Mouse (Mus musculus): ENCODE data around the gene Med13l. TPM values are rescaled to one million over a fixed set of nuclear protein-coding genes. Genes with fewer than 3 reads are reported as not detected.
A peak's percentile ranks its signal among the peaks of the same experiment; 100 is the strongest.

Gene Med13l
- total RNA-seq, 2 experiments from 2014 or later = 136 to 166 TPM

- ATAC-seq (replicated peaks; ENCODE audit: low FRiP score, poor library complexity, severe bottlenecking) = no peak
Observed at GRCm38 (mm10) chr5:118716295-118717271, 156.1 kb downstream of the Med13l start.

DNA sequence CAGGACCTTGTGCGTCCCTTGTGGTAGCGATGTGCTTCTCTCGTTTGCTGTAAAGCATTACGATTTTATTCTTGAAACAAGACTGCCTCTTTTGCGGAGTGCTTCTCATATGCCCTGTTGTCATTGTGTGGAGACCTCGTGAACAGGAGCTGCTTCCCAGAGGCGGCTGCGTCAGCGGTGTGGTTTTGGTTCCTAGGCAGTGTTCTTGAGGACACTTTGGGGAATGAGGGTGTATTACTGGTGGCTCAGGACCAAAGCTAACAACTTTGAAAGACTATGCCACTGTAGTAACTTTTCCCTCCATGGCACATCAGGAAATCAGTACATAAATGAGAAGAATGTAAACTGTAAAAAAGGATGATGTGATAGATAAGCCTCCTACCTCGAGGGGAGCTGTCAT is 157.0 kb downstream of the Med13l start:
- no peak for ATAC-seq (replicated peaks; ENCODE audit: low FRiP score, poor library complexity, severe bottlenecking)

GRCm38 (mm10) chr5:118718070-118718469 is 157.6 kb downstream of the Med13l start:
- ATAC-seq (replicated peaks; ENCODE audit: low FRiP score, poor library complexity, severe bottlenecking) = no peak

DNA sequence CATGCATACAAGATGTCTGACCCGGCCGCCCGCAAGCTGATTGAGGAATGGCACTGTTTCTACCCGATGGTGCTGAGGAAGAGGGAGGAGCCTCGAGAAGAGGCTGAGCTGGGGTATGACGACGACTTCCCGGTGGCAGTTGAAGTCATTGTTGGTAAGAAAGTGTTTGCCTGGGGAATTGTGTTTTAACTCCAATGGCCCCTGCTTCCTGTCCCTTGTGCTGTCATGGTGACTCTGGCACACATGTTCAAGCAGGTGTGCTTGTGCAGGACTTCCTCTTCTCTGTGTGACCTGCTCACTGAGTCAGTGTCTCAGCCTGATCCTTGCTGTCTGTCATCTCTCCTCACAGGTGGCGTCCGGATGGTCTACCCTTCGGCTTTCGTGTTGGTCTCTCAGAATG is 160.9 kb downstream of the Med13l start:
- ATAC-seq (replicated peaks; ENCODE audit: low FRiP score, poor library complexity, severe bottlenecking) = no peak; the same call in 1 of the 2 replicates

- no peak for ATAC-seq (replicated peaks; ENCODE audit: low FRiP score, poor library complexity, severe bottlenecking)
Observed at GRCm38 (mm10) chr5:118721848-118722247, 161.4 kb downstream of the Med13l start.

DNA sequence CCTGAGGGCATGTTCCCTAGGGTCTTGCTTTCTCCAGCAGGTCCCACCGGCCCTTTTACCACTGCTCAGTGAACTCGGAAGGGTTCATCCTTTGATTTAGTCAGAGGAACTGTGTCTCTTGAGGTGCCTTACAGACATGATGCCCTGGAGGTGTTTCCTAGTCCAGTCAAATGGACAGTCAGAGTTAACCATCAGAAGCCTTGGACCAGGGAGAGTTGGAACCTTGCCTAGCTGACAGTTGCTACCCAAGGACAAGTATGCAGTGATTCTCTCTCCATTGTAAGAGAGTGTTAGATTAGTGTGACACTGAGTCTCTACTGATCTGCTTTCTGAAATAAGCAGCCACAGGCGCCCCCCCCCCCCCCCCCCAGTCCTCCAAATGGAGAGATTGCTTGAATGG is 162.0 kb downstream of the Med13l start:
- ATAC-seq (replicated peaks; ENCODE audit: low FRiP score, poor library complexity, severe bottlenecking) = no peak

- no peak for ATAC-seq (replicated peaks; ENCODE audit: low FRiP score, poor library complexity, severe bottlenecking)
Observed at GRCm38 (mm10) chr5:118725425-118725824, 164.9 kb downstream of the Med13l start.

DNA sequence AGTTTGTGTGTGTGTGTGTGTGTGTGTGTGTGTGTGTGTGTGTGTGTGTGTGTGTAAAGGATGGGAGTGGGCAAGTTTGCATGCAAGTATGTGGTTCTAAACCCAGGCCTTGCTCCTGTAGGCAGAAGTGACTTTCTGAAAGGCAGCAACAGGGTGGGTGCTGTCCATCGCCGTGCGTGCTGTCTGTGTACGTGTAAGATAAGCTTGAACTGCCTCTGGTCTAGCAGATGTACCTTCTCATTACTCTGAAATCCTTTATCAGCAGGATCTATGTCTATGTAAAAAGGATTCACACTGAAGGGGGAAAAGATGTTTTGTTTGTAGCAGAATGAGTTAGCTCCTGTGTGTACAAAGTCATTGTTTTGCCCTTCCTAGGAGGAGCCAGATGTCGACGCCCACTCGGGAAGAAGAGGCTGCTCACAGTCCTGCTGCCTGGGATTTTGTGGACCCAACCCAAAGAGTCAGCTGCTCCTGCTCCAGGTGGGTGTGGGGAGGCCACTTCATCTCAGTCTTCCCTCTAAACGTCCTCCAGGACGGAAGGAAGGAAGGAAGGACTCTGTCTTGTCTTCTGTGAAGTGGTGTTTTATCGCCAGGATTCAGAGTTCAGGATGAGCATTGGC is 165.5 kb downstream of the Med13l start:
- no peak for ATAC-seq (replicated peaks; ENCODE audit: low FRiP score, poor library complexity, severe bottlenecking)

DNA sequence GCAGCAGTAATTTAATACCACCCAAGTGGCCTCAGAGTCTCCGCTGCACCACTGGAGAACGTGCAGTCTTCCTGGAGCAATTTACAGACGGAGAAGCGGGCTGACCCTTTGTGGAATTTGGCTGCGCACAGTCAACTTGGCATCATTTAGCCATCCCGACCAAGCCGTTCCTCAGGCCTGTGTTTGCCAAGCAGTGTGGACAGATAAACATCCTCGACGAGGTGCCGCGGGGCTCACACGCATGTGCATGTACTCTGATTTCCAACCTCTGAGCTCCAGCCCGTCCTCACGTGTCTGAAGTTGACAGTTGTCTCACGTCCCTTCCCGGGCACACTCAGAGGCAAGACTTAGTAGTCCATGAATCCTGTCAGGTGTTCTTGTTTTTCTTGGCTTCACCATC is 166.9 kb downstream of the Med13l start:
- no peak for ATAC-seq (replicated peaks; ENCODE audit: low FRiP score, poor library complexity, severe bottlenecking)

GRCm38 (mm10) chr5:118732221-118732620 is 171.7 kb downstream of the Med13l start:
- no peak for ATAC-seq (replicated peaks; ENCODE audit: low FRiP score, poor library complexity, severe bottlenecking)

DNA sequence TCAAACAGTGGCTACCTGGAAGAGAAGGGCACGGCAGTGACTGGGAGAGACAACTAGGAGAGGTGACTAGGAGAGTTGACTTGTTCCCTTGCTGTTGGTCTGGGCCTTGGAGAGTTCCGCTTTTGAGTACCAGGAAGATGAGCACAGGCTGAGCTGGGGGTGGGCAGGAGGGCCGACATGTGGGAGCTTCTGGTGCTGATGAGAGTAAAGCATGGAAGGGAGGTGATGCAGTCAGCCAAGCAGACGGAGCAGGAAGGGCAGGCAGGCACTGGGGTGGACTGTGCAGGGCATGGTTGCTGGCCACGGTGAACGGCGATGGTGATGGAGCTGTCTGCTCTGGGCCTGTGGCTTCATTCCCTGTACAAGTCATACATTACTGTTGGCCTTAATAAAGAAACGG is 172.2 kb downstream of the Med13l start:
- ATAC-seq (replicated peaks; ENCODE audit: low FRiP score, poor library complexity, severe bottlenecking) = no peak

DNA sequence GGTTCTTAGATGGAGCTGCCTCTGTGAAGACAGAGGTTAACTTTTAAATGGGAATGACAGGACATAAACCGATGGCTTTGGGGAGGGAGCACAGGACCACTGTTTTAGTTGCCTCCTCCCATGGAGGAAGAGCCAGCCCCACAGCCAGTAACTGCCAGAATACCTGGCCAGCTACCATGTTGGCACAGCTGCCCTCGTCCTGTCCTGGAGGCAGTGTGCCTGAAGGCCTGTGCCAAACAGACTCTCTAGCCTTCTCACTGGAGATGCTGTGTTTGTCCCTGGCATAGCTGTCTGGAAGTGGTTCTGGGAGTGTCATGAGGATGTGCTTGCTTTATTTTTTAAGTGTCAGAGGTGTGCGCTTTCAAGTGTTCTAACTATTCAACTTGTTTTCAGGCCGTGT is 173.1 kb downstream of the Med13l start:
- no peak for ATAC-seq (replicated peaks; ENCODE audit: low FRiP score, poor library complexity, severe bottlenecking)

GRCm38 (mm10) chr5:118734455-118734854 is 174.0 kb downstream of the Med13l start:
- no peak for ATAC-seq (replicated peaks; ENCODE audit: low FRiP score, poor library complexity, severe bottlenecking)

GRCm38 (mm10) chr5:118735738-118736137 is 175.3 kb downstream of the Med13l start:
- ATAC-seq (replicated peaks; ENCODE audit: low FRiP score, poor library complexity, severe bottlenecking) = no peak

DNA sequence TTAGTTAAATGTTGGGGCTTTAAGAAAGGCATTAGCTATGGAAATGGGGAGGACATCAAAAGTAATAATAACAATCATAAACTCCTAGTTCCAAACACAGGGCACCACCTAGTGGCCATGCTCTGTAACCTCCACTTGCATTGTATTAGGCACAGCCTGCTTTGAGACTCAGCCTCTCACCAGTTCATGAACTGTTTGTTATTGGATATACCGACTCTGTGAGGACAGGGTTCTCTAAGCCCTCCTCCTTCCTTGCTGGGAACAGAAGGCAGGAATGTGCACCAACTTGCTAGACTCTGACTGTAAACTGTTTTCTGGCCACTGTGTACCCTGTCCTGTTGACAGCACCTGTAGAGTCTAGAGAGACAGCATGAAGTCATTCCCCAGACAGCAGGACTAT is 177.1 kb downstream of the Med13l start:
- ATAC-seq (replicated peaks; ENCODE audit: low FRiP score, poor library complexity, severe bottlenecking) = 0 out of 2 replicates have a peak, but pooled peaks have one; percentile 46

DNA sequence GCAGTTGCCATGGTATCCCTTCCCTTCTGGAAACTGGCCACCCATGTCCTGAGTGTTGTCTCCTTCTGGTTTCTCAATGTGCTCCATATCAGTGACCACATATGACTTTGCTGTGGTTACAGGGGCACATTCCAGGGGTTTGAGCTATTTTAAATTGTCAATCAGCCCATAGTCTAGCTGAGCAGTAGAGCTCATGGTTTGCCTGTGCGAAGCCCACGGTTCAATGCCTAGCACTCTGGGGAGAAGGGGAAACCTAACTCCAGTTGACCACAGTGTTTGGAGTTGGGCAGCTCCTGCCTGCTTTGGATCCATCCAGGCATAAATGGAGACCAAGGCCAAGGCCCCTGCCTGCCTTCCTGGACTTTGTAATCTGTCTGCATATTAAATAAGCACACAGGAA is 182.6 kb downstream of the Med13l start:
- no peak for ATAC-seq (replicated peaks; ENCODE audit: low FRiP score, poor library complexity, severe bottlenecking)

DNA sequence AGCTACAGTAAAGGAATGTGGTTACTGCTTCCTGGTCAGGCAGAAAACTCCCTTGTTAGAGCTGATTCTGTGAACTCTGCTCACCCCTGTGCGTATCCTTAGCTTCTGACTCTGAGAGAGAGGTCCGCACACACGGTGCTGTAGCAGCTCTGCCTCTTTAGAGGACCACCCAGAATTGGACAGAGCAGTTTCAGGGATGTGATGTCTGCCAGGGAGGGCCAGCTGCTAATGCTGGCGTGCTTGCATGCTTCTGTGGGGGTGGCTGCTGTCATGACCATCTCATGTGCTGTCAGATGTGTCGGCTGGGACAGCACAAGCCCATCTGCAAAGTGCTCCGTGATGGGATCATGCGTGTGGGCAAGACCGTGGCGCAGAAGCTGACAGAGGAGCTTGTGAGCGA is 186.5 kb downstream of the Med13l start:
- ATAC-seq (replicated peaks; ENCODE audit: low FRiP score, poor library complexity, severe bottlenecking) = no peak

GRCm38 (mm10) chr5:118751446-118752179 is 191.1 kb downstream of the Med13l start:
- ATAC-seq (replicated peaks; ENCODE audit: low FRiP score, poor library complexity, severe bottlenecking) = no peak

GRCm38 (mm10) chr5:118752868-118753267 is 192.4 kb downstream of the Med13l start:
- no peak for ATAC-seq (replicated peaks; ENCODE audit: low FRiP score, poor library complexity, severe bottlenecking)

DNA sequence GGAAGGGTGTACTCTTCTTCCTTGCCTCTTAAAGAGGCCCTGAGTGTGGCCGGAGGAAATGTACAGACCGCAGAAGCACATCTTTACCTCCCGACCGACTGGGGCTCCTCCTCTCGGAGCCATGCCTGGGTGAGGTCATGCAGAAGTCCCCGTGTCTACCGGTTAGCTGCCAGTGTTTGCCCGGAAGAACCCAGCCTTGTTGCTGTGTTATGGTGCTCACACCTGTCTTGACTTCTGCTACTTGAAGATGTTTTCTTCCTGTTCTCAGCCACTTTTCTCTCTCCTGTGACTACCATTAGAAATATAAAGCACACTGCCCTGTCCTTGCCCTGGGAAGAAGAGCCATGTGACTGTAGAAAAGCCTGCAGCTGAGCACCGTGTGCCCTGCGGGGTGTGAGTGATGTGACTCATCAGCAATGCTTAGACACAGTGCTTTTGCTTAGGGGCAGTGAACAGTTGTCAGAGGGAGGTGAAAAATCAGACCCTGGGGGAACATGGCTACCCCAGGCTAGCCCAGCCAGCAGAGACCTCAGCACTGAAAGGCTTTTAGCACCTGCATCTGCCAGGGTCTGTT is 193.1 kb downstream of the Med13l start:
- no peak for ATAC-seq (replicated peaks; ENCODE audit: low FRiP score, poor library complexity, severe bottlenecking)
